Mouse (Mus musculus) embryo, embryonic 9.5 days (tissue): ENCODE results near the gene Greb1.

ENCODE experiments used
- DNase-seq: peaks from one replicate; pipeline ENCODE4 v3.0.0-alpha.2; 2017; ENCODE audit errors: extremely low spot score

Greb1 gene

GRCm38 (mm10) chr12:16694783-16695182 lies 105.9 kb downstream of the Greb1 start:
- no peak for DNase-seq

GRCm38 (mm10) chr12:16690631-16691030 lies 110.1 kb downstream of the Greb1 start:
- DNase-seq, result no peak

GRCm38 (mm10) chr12:16672246-16672645 lies 128.4 kb downstream of the Greb1 start:
- DNase-seq, result no peak

- DNase-seq, result no peak
Measured at GRCm38 (mm10) chr12:16669176-16669575, 131.5 kb downstream of the Greb1 start.

GRCm38 (mm10) chr12:16665022-16665421 lies 135.7 kb downstream of the Greb1 start:
- DNase-seq, result peak; percentile 44

GRCm38 (mm10) chr12:16662955-16663585 lies 137.6 kb downstream of the Greb1 start:
- DNase-seq, result no peak

- DNase-seq, result no peak
Measured at GRCm38 (mm10) chr12:16661936-16662335, 138.8 kb downstream of the Greb1 start.

GRCm38 (mm10) chr12:16661459-16661858 lies 139.2 kb downstream of the Greb1 start:
- DNase-seq, result no peak

GRCm38 (mm10) chr12:16656906-16657875 lies 143.5 kb downstream of the Greb1 start:
- no peak for DNase-seq

- no peak for DNase-seq
Measured at GRCm38 (mm10) chr12:16655604-16656003, 145.1 kb downstream of the Greb1 start.

- peak; percentile 59 for DNase-seq
Measured at GRCm38 (mm10) chr12:16653332-16654093, 147.2 kb downstream of the Greb1 start, which contains the start of gene Ntsr2. Gene Ntsr2 (plus strand): TSS chr12:16653382.

GRCm38 (mm10) chr12:16649819-16650218 lies 150.9 kb downstream of the Greb1 start:
- no peak for DNase-seq

GRCm38 (mm10) chr12:16648273-16648672 lies 152.4 kb downstream of the Greb1 start:
- no peak for DNase-seq

GRCm38 (mm10) chr12:16646780-16647409 lies 153.8 kb downstream of the Greb1 start:
- DNase-seq, result no peak

- no peak for DNase-seq
Measured at GRCm38 (mm10) chr12:16644698-16645097, 156.0 kb downstream of the Greb1 start.

GRCm38 (mm10) chr12:16643508-16644345 lies 157.0 kb downstream of the Greb1 start:
- no peak for DNase-seq

GRCm38 (mm10) chr12:16642000-16642399 lies 158.7 kb downstream of the Greb1 start:
- no peak for DNase-seq

GRCm38 (mm10) chr12:16640075-16640474 lies 160.6 kb downstream of the Greb1 start:
- DNase-seq, result no peak

- DNase-seq, result peak; percentile 27
Measured at GRCm38 (mm10) chr12:16639078-16639771, 161.5 kb downstream of the Greb1 start.

- DNase-seq, result no peak
Measured at GRCm38 (mm10) chr12:16635816-16636215, 164.9 kb downstream of the Greb1 start.
